Mouse (Mus musculus): ENCODE results near the gene Mdh1b. TPM values are rescaled to one million over a fixed set of nuclear protein-coding genes. Genes with fewer than 3 reads are reported as not detected.
A peak's percentile ranks its signal among the peaks of the same experiment; 100 is the strongest.

The Mdh1b gene
- polyA plus RNA-seq, 1 experiment = 0.07 TPM

DNA sequence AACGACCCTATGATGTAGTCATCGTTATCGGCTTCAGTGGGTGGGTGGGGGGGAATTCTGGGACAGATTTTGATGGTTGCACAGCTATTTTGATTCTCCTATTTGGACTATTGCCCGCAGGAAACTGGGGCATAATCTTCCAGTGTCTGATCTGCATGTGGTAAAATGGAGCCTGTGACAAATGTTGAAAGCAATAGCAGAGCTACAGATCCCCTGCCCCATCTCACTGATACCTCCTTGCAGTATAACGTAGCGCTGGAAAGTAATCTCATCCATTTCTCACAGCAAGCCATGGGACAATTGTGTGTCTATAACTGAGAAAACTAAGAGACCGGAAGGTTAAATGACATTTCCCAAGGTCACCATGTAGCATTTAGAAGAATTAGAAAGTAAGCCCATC lies 34.3 kb upstream of the Mdh1b start:
- no peaks in the 10 kb centered on the region for H3K79me2 ChIP-seq (ENCODE audit: control insufficient read depth, insufficient read depth)
- no peaks in the 10 kb centered on the region for H3K79me3 ChIP-seq (ENCODE audit: low read depth)
- H3ac ChIP-seq (ENCODE audit: control insufficient read depth, insufficient read length, low read depth) = no peak overlapping the region
- H3K4me3 ChIP-seq (ENCODE audit: insufficient read depth, poor library complexity, severe bottlenecking) = no peak overlapping the region
- no peaks in the 10 kb centered on the region for H3K36me3 ChIP-seq (ENCODE audit: control insufficient read depth, insufficient read depth)
- H3K27me3 ChIP-seq (ENCODE audit: control insufficient read depth, insufficient read depth, insufficient read length) = no peaks in the 10 kb centered on the region
- TF ChIP-seq MYOG (IDR thresholded peaks at IDR 0.05; ENCODE audit: control insufficient read depth, extremely low read depth, insufficient read length) = no peak
- TF ChIP-seq CEBPB (IDR thresholded peaks at IDR 0.05; ENCODE audit: low read depth) = no peak
- no peak for TF ChIP-seq MAX (IDR thresholded peaks at IDR 0.05)
- no peak for TF ChIP-seq CTCF (IDR thresholded peaks at IDR 0.05; ENCODE audit: control insufficient read depth, insufficient read depth, insufficient read length)
- no peak for TF ChIP-seq USF1 (IDR thresholded peaks at IDR 0.05; ENCODE audit: low read depth)
- TF ChIP-seq FOSL1 (IDR thresholded peaks at IDR 0.05; ENCODE audit: insufficient read depth, low read length, poor library complexity, severe bottlenecking) = no peak
- no peak for TF ChIP-seq MYOD1 (IDR thresholded peaks at IDR 0.05; ENCODE audit: control insufficient read depth, insufficient read length, low read depth)

DNA sequence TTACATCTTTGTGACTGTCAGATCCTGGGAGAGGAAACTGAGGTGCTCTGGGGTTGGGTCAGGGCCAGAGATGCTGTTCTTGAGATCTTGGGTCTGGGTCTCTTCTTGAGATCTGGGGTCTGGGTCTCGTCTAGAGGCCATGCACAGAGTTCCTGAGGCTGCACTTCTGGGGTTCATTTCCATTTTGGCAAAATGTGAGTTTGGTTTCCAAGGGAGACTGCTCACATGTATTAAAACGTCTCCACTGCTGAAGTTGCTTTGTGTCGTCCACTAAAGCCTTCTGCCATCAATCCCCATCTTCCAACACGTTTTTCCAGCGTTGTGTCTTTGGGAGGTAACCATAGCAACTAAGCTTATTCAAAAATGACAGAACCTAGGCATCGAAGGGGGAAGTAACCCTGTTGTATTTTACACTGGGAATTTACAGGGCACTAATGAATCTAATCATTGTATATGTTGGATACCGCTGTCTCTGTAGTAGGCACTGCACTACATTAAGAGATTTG lies 33.8 kb upstream of the Mdh1b start:
- no peaks in the 10 kb centered on the region for H3K79me3 ChIP-seq (ENCODE audit: low read depth)
- no peak for TF ChIP-seq MAX (IDR thresholded peaks at IDR 0.05)
- TF ChIP-seq FOSL1 (IDR thresholded peaks at IDR 0.05; ENCODE audit: insufficient read depth, low read length, poor library complexity, severe bottlenecking) = no peak
- TF ChIP-seq MYOD1 (IDR thresholded peaks at IDR 0.05; ENCODE audit: control insufficient read depth, insufficient read length, low read depth) = no peak
- TF ChIP-seq MYOG (IDR thresholded peaks at IDR 0.05; ENCODE audit: control insufficient read depth, extremely low read depth, insufficient read length) = no peak
- no peak for TF ChIP-seq CTCF (IDR thresholded peaks at IDR 0.05; ENCODE audit: control insufficient read depth, insufficient read depth, insufficient read length)
- no peak for TF ChIP-seq CEBPB (IDR thresholded peaks at IDR 0.05; ENCODE audit: low read depth)
- TF ChIP-seq USF1 (IDR thresholded peaks at IDR 0.05; ENCODE audit: low read depth) = no peak
- H3K4me3 ChIP-seq (ENCODE audit: insufficient read depth, poor library complexity, severe bottlenecking) = no peak overlapping the region
- no peaks in the 10 kb centered on the region for H3K27me3 ChIP-seq (ENCODE audit: control insufficient read depth, insufficient read depth, insufficient read length)
- no peaks in the 10 kb centered on the region for H3K36me3 ChIP-seq (ENCODE audit: control insufficient read depth, insufficient read depth)
- no peak overlapping the region for H3ac ChIP-seq (ENCODE audit: control insufficient read depth, insufficient read length, low read depth)
- H3K79me2 ChIP-seq (ENCODE audit: control insufficient read depth, insufficient read depth) = no peaks in the 10 kb centered on the region

DNA sequence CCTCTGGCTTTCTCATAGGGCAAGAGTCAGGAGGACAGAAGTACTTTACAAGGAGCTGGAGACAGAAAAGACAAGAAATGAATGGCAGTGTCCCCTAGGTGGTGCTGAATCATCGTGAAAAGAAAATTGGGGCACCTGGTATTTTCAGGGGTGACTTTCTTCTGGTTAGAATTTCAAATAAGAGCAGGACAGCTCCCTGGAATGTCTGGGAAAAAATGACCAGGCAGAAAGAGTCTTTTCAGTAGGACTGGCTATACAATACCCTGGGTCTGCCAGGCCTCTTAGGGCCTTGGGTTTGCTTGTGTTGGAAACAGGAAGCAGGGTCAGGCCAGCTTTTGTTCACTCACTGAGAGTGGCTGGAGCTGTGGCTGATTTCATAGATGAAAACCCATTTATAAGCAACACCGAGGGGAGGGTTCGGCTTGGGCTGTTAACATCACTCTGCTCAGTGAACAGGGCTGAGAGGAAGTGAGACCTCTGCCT lies 33.1 kb upstream of the Mdh1b start:
- no peak overlapping the region for H3K4me3 ChIP-seq (ENCODE audit: insufficient read depth, poor library complexity, severe bottlenecking)
- TF ChIP-seq CTCF (IDR thresholded peaks at IDR 0.05; ENCODE audit: control insufficient read depth, insufficient read depth, insufficient read length) (no peak), MYOD1 (IDR thresholded peaks at IDR 0.05; ENCODE audit: control insufficient read depth, insufficient read length, low read depth) (no peak), FOSL1 (IDR thresholded peaks at IDR 0.05; ENCODE audit: insufficient read depth, low read length, poor library complexity, severe bottlenecking) (no peak), USF1 (IDR thresholded peaks at IDR 0.05; ENCODE audit: low read depth) (no peak), MYOG (IDR thresholded peaks at IDR 0.05; ENCODE audit: control insufficient read depth, extremely low read depth, insufficient read length) (no peak), MAX (IDR thresholded peaks at IDR 0.05) (no peak), CEBPB (IDR thresholded peaks at IDR 0.05; ENCODE audit: low read depth) (no peak)
- H3K27me3 ChIP-seq (ENCODE audit: control insufficient read depth, insufficient read depth, insufficient read length) = no peaks in the 10 kb centered on the region
- H3K79me3 ChIP-seq (ENCODE audit: low read depth) = no peaks in the 10 kb centered on the region
- H3K79me2 ChIP-seq (ENCODE audit: control insufficient read depth, insufficient read depth) = no peaks in the 10 kb centered on the region
- no peak overlapping the region for H3ac ChIP-seq (ENCODE audit: control insufficient read depth, insufficient read length, low read depth)
- no peaks in the 10 kb centered on the region for H3K36me3 ChIP-seq (ENCODE audit: control insufficient read depth, insufficient read depth)

DNA sequence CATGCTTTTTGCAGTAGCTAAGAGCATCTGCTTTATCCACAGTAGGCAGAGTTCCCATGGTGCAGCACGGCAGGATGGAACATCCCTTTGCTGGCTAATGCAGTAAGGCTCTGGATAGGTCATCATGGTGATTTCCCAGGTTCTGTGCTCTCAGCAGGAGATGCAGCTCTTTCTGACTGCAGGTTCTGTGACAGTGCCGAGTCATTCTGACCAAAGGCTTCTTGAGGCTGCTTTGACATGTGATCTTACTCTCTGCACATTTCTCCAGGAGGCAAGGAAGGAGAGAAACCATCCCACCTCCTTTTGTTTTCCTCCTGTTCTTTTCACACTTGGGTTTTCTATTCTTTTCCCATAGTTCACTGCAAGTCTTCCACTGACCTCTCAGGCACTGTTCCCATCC lies 25.9 kb upstream of the Mdh1b start:
- Histone ChIP-seq H3K27me3 (ENCODE audit: control insufficient read depth, insufficient read depth, insufficient read length) (no peaks in the 10 kb centered on the region), H3ac (ENCODE audit: control insufficient read depth, insufficient read length, low read depth) (no peak overlapping the region), H3K79me2 (ENCODE audit: control insufficient read depth, insufficient read depth) (no peaks in the 10 kb centered on the region), H3K4me3 (ENCODE audit: insufficient read depth, poor library complexity, severe bottlenecking) (no peak overlapping the region), H3K36me3 (ENCODE audit: control insufficient read depth, insufficient read depth) (peaks cover 36% of the 10 kb centered on the region), H3K79me3 (ENCODE audit: low read depth) (no peaks in the 10 kb centered on the region)
- TF ChIP-seq MYOD1 (IDR thresholded peaks at IDR 0.05; ENCODE audit: control insufficient read depth, insufficient read length, low read depth) = no peak
- TF ChIP-seq MYOG (IDR thresholded peaks at IDR 0.05; ENCODE audit: control insufficient read depth, extremely low read depth, insufficient read length) = no peak
- TF ChIP-seq USF1 (IDR thresholded peaks at IDR 0.05; ENCODE audit: low read depth) = no peak
- TF ChIP-seq CEBPB (IDR thresholded peaks at IDR 0.05; ENCODE audit: low read depth) = no peak
- TF ChIP-seq FOSL1 (IDR thresholded peaks at IDR 0.05; ENCODE audit: insufficient read depth, low read length, poor library complexity, severe bottlenecking) = no peak
- TF ChIP-seq CTCF (IDR thresholded peaks at IDR 0.05; ENCODE audit: control insufficient read depth, insufficient read depth, insufficient read length) = no peak
- TF ChIP-seq MAX (IDR thresholded peaks at IDR 0.05) = no peak

DNA sequence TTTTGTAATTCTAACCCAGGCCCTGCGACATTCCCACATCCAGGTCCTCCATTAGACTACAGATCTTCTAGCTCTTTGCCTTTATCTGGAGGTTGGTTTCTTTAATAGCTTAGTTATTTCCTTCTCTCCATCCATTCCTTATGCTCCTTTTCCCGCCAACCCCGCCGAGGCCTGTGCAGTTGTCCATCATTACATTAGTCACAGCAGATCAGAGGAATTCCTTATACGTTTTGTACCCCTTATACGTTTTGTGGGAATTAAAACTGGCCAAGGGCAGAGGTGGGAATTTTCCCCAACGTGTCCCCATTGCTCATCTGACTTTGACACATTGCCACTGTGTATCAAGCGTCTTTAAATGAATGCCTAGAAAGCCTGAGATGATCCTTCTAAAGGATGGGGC lies 322 bp downstream of the Mdh1b start:
- H3K79me2 ChIP-seq (ENCODE audit: control insufficient read depth, insufficient read depth) = peaks cover 40% of the 10 kb centered on the region
- peaks cover 21% of the 10 kb centered on the region for H3K79me3 ChIP-seq (ENCODE audit: low read depth)
- no peak overlapping the region for H3K4me3 ChIP-seq (ENCODE audit: insufficient read depth, poor library complexity, severe bottlenecking)
- H3ac ChIP-seq (ENCODE audit: control insufficient read depth, insufficient read length, low read depth) = peak overlapping the region; percentile 56
- TF ChIP-seq USF1 (IDR thresholded peaks at IDR 0.05; ENCODE audit: low read depth) (no peak), FOSL1 (IDR thresholded peaks at IDR 0.05; ENCODE audit: insufficient read depth, low read length, poor library complexity, severe bottlenecking) (no peak), MYOD1 (IDR thresholded peaks at IDR 0.05; ENCODE audit: control insufficient read depth, insufficient read length, low read depth) (no peak), MYOG (IDR thresholded peaks at IDR 0.05; ENCODE audit: control insufficient read depth, extremely low read depth, insufficient read length) (no peak), CTCF (IDR thresholded peaks at IDR 0.05; ENCODE audit: control insufficient read depth, insufficient read depth, insufficient read length) (no peak), CEBPB (IDR thresholded peaks at IDR 0.05; ENCODE audit: low read depth) (no peak), MAX (IDR thresholded peaks at IDR 0.05) (no peak)
- H3K36me3 ChIP-seq (ENCODE audit: control insufficient read depth, insufficient read depth) = peaks cover 5% of the 10 kb centered on the region
- H3K27me3 ChIP-seq (ENCODE audit: control insufficient read depth, insufficient read depth, insufficient read length) = no peaks in the 10 kb centered on the region

Measured in C2C12 (cell line).